Mouse (Mus musculus): ENCODE data around the gene Bcat2.

GRCm38 (mm10) chr7:45524841-45525621, 44.9 kb upstream of the Bcat2 start:
- TF ChIP-seq HCFC1 (IDR thresholded peaks at IDR 0.05; ENCODE audit: borderline replicate concordance, insufficient read depth, low read length) (no peak), ZNF384 (IDR thresholded peaks at IDR 0.05; ENCODE audit: low read depth, low read length) (no peak), ZC3H11A (IDR thresholded peaks at IDR 0.05; ENCODE audit: borderline replicate concordance, low read depth, low read length) (no peak), MAFK (IDR thresholded peaks at IDR 0.05; ENCODE audit: insufficient read depth, low read depth, low read length) (no peak)
